Mouse (Mus musculus): ENCODE data around the gene Itprid2. TPM values are rescaled to one million over a fixed set of nuclear protein-coding genes. Genes with fewer than 3 reads are reported as not detected.
"Not testable (repeated sequence)": the region's sequence is repeated elsewhere in the genome, so short reads cannot be mapped to it uniquely, and the experiment has no call there.

Itprid2 gene
- 48.5 and 54.2 TPM in 2 replicates for total RNA-seq (2021)
- long read RNA-seq, experiment 1, full-length matches to known transcripts: 9 of 14 reads
- long read RNA-seq, experiment 1, partial matches to known transcripts: 3 of 14 reads
- long read RNA-seq, experiment 1, other reads (novel, unspliced or antisense): 2 of 14 reads
- long read RNA-seq, experiment 2, full-length matches to known transcripts: 7 of 13 reads
- long read RNA-seq, experiment 2, partial matches to known transcripts: 4 of 13 reads
- long read RNA-seq, experiment 2, other reads (novel, unspliced or antisense): 2 of 13 reads

DNA sequence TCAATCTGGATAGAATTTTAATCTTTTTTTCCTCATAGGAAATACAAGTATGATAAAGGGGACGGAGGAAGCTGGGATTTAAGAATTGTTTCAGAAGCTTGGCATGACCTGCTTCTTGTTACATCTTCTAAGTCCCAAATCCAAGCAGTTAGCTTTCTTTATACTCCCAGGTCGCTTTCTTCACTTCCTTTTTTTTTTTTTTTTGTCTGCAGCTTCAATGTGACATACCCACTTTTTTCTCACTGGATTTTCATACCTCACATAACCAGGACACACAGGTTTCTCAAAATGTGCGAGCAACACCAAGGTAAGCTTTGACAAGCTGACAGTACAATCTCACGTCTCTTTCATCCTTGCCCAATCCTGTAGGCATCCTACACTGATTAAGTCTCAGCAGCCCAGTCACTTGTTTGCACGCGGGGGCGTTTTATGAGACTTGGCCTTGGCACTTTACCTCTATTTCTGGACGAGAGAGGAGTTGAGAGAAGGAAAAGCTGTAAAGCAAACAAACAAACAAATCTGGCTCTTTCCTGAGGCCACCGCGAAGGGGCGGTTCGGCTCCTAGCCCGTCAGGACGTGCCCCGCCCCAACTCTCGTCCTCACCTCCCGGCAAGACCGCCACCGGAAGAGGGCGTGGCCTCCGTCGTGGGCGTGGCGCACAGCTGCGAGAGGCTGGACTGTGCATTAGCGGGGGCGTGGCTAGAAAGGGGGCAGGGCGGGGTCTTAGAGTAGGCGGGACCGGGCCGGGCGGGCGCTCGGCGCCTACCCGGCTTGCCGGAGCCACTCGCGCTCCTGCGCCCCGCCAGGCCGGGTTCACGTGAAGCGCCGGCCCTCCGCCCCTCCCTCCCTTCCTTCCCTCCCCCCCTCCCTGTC, at the start of gene Itprid2:
Gene Itprid2, plus strand, starts transcription at position 825 of the 873 bp plus-strand sequence.
- peak; percentile 100 for DNase-seq

DNA sequence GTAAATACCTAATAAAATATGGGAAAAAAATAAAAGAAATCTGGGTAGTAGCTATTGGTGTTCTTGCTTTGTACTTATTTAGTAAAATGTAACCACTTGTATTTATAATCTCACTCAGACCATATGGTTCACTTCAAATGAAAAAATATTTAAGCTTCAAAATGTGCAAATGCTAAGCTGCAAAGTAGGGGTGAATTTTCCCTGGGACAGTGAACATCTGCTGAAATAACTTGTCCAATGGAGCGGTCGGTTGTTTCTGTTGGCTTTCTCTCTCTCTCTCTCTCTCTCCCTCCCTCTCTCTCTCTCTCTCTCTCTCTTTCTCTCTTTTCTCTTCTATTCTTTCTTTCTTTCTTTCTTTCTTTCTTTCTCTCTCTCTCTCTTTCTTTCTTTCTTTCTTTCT, 39.0 kb upstream of the Itprid2 start:
- DNase-seq: no peak

DNA sequence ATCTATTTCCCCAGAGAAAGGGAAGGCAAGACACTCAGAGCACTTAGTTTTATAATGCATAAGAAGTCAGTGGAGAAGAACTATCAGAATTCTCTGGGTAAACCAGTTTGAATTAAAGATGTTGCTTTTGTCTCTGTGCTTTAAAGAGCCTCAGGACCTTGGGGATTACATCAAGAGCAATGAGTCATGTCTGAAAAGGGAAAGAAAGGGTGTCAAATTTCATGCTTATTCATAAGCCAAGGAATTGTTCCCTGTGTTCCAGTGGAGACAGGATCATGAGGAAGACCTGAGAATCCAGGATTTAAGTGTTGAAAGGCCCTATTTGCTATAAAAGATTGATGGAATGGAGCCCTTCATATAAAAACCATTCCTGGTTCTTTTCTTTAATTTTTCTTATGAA, 38.1 kb upstream of the Itprid2 start:
- no peak for DNase-seq

DNA sequence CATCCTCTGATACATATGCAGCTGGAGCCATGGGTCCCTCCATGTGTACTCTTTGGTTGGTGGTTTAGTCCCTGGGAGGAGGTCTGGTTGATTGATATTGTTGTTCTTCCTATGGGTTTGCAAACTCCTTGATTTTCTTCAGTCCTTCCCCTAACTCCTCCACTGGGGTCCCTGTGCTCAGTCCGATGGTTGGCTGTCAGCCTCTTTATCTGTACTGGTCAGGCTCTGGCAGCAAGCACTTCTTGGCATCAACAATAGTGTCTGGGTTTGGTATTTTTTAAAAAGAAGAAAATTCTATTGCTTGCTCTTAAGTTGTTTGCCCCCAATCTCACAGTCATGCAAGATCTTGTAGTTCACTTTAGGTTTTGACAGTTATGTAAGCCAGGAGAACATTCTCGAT, 34.0 kb upstream of the Itprid2 start:
- DNase-seq: not testable (repeated sequence)

DNA sequence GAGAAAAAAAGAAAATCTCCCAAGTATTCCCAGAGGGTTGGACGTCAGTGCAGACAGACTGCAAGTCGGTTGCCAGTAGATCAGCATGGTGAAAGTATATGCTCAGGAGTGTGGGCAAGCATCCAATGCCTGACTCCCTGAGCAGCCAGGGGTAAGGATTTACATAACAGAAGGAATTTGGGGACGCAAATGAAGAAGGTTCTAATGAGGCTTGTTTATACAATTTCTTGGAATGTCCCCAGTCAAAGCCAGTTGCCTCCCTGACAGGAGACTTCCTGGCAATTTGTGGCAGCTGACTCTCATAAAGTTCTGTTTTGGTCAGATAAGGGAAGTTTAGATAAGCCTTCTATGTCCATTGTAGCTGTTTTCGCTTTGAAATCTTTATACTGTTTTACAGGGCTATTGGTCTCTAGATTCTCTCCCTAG, 33.4 kb upstream of the Itprid2 start:
- peak; percentile 21 for DNase-seq

DNA sequence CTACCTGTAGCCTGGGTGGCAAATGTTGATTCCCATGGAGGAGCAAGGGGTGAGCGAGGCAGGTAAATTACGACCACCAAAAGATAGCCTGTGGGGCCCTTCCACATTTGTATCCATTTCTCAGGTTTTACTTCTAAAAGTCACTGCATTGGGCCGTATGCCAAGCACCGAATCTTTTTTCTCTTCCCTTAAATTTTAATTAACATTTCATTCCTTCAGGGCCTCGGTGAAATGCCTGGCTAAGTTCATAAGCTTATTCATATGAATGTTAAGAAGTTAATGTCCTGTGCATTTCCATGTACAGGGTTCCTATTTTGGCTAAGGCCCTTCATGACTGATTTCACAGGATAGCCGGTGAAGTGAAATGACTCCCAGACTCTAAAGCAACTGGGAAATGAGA, 32.8 kb upstream of the Itprid2 start:
- DNase-seq: no peak

DNA sequence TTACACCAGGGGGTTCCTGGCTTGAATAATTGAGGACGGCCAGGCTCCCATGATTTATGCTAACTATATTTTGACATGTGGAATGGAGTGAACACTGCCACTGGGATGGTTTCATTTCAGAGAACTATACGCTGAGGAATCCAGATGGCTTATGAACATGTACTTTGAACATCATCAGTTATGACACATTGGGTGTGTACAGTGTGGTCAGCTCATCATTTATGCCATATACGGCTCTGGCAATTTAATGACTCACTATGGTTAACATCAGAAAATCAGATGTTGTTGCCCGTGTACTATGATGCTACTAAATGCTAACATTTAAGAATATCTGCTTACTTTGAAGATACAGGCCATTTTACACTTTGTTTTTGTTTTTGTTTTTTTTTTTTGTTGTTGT, 31.8 kb upstream of the Itprid2 start:
- DNase-seq: no peak

DNA sequence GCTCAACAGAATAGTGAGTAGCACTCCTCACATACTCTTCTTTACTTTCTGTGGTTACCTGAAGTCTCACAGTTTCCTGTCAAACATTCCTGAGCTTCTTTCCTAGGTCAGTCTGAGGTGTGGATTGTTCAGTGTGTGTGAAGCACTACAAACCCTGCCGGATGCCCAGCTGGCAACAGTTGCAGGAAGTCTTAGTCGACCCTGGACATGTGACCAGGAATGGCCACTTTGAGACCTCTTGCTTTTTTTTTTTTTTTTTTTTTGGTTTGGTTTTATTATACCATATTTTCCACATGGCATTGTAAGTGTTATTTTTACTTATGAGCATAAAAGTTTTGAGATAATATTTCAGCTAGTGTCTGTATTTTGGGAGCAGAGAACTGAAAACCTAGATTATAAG, 29.1 kb upstream of the Itprid2 start:
- DNase-seq: no peak

DNA sequence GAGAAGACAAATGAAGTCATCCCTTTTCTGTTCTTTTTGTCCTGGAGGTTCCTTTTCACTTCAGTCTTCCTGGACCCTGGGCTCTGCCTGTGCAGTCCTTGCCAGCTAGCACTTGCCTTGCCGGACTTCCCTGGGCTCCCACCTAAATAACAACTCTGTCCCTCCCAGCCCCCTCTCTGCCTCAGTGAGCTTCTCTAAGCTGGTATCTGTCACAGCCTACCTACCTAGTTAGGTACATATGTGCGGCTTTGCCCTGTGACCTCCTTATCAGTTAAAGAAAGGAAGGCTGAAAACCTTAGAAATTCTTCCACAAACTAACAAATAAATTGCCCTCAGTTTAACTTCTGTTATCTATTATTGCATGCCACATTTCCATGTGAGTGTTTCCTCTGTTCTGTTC, 28.0 kb upstream of the Itprid2 start:
- DNase-seq: no peak

DNA sequence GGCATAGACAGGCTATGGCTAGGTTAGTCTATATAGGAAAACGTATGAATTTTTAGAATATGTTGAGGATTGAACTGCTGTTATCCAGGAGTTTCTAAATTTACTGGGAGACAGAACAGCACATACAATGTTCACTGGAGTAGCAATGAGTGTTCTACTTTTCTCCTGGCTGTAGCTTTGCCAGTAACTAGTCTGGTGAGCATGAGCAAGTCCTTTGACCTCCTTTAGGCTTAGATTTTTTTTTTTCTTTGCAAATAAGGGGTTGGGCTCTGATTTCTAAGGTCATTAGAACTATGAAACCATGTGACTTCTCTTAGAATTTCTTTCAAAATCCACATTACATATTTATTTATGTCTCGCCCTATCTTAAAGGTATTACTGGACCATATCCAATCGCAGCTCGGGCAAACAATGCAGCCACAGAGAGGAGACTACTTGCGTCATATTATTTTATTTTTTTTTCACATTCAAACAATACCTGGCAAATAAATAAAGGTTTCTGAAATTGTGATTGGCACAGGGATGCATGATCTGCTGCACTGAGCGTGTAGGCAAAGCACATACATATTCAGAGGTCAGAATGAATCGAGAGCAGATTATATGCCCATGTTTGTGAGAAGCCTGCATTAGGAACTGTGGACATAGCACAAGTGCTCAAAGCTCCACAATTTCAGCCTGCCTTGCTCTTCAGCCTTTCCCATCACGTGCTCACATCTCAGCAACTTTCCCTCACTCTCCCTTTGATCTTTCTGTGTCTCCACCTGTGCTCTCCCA, 26.7 kb upstream of the Itprid2 start:
- no peak for DNase-seq

DNA sequence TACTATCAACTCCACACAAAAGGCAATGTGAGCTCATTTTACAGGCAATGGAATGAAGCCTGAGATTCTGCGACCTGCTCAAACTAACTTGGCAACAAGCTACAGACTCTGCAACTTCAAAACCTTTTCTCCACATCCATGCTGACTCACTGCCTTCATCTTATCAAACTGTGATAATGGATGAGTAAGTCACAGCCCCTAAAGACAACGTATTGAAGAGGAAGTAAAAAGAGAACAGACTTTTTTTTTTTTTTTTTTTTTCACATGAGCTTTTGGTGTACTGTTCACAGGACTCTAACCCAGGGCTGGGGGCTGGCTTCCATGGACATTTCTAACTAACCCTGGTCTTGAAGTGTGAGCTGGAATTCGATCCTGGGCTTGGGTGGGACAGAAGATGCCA, 24.3 kb upstream of the Itprid2 start:
- DNase-seq: no peak

DNA sequence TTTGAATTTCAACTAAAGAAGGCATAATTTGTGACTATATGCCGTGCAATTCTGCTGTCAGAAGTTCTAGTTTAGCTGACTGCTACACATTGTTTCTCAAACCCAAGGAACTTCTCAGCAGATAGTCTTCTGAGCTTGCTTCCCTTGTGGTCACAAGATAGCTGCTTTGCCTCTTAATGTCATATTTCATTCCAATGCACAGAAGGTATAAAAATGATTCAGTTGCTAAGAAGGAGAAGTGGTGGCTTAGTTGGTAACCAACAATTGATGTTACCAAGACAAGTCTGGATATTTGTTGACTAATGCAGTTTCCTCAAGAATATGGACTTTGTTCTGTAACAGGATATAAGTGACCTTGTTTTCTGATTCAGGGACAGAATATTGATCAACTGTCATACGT, 17.0 kb upstream of the Itprid2 start:
- DNase-seq: no peak

DNA sequence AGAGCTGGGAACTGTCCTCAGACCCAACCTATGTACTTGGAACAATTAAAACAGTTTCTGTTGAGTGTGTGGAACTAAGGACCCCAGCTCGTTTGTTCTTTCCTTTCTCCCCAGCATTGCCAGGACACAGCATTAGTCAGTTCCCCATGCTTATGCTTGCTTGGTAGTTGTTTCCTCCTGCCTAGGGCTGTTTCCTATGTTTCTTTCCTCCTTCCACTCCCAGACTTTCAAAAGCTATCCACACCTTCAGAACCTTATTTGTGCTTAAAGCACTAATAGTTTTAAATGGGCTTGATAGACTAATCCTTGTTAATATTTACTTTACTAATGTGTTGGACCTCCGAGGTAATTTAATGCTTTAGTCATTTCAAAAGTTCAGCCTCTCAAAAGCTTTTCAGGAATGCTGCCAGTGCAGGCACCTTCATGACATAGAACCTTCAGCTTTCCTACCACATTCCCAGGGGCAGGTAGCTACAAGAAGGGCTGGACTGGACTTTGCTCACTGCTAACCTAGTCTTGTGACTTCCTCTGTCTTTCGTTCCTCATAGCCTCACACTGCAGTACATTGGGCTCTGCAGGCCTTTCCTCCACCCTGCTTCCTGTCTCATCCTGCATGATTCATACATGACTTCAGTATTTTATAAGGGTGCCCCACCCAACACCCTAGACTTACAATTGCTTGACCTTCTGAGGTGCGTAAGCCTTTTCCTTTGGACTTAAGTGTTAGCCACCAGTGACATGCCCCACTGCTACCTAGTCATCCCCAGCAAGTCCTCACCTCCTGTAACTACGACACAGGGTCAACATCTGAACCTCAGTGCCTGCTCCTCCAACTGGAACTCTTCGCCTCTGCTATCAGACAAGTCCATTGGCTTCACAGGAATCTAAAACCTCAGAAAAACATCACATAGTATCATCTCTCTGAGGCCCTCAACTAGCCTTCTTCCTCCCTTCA, 16.3 kb upstream of the Itprid2 start:
- DNase-seq: no peak

DNA sequence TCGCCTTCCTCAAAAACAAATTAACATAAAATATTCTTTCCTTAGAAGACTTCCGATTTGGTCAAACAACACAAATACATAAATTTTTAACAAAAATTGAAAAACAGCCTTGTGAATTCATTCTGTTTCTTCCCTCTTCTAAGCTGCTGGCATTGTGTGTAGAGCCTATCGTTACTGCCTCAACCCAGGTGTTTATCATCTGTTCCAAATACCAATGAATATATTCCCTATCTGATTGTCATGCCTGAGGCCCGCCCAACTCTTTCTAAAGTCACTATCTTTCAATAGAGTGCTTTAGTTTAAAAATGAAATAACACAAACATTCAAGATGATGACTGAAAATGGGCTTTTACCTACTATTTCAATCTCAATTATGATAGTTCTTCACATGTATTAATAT, 11.9 kb upstream of the Itprid2 start:
- DNase-seq: no peak

DNA sequence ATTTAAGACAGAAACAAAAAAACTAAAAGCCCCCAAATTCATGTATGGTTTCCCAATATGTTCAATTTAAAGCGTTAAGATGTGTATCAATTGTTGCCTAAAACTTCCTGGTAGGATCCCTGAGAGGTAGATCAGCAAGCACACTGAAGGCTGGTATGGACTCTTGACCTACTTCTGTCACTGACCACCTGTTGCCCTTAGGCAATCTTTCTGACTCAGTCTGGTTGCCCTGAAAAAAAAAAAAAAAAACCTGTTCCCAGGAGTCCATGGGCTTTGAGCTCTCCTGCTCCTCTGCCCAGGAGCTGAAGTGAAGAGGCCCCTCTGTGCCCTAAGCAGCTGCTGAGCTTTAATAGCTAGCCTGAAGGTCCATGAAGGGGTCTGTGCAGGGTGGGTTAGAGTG, 7.5 kb upstream of the Itprid2 start:
- no peak for DNase-seq

DNA sequence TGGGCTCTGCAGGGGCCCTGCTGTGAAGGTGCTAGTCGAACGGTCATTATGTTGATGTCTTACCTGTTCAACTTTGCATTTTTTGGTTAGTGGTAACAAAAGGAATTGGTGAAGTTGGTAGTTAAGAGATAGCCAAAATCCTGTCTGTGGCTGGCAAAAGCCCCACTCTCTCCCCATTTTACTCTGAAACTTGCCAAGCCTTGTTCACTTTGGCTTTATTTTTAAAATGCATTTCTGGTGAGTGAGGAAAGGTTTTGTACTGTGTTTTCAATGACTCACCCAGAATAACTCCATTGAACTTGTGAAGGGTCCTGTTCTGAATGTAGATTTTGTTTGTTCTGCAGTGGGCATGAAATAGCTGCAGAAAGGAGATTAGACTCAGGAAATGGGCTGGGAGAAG, 4.9 kb upstream of the Itprid2 start:
- no peak for DNase-seq

DNA sequence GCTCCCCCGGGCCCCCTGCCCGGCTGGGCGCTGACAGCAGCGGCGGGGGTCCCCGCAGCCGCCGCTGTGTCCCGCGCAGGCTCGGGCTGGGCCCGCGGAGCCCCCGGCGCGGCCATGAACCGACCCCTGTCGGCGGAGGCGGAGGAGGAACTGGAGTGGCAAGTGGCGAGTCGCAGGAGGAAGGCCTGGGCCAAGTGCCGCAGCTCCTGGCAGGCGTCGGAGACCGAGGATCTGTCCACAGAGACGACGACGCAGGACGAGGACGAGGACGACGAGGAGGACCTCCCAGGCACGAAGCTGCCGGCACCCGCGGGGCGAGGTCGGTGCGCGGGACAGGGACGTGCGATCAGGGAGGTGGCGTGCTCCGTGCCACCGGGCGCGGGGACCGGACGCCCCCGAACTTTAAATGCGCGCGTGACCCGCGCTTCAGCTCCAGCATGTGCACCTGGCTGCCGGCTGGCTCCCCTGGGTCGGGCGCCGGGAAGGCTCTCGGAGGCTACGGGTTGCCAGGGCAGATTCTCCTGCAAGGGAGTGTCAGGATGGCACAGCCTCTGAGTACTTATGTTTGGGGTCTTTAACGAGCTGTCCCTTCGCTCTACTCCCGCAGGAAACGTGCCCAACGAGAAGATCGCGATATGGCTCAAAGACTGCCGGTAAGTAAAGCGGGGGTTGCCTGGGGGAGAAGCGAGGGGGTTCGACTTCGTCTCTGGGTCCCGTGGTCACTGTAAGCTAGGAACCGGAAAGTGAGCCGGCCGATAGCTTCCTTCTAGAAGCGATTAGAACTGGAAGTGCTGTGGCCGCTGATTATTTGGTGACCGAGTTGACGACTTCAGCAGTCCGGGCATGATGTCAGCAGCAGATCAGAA, 507 bp downstream of the Itprid2 start:
- DNase-seq: peak; percentile 81

DNA sequence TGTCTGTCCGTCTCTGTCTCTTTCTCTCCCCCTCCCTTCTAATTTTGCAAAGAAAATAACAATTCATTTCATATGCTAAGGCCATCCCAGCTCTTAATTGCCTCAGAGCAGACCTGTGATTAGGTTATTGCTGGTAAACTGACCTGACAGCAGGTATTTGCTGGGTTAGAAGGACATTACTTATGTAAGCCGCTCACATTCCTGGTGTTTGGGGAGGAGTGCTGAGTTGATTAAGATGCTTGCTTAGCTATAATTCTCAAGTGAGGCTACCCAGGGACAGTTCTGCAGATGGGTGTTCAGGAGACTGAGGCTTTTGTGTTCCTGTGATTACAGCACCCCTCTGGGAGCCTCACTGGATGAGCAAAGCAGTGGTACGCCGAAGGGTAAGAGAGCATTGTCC, 3.8 kb downstream of the Itprid2 start:
- DNase-seq: no peak

DNA sequence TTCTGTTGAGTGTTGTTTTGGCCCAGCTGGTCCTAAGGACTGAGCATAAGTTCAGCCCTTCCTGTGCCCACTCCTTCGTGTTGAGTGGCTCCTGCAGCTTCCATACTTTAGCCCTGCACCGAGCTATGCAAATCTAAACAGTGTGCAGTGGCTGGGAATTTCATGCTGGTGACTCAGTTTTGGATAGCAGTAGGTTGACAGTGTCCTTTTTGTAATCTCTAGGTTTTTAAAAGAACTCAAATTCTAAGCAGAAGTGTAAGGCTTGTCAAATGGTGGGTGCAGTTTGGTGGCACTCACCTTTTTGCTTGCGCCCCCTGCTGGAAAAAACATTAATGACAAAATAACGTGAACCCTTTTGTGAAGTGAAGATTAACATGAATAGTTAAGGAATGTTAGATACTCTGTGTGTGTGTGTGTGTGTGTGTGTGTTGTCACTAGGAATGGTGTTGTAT, 11.1 kb downstream of the Itprid2 start:
- peak; percentile 77 for DNase-seq

DNA sequence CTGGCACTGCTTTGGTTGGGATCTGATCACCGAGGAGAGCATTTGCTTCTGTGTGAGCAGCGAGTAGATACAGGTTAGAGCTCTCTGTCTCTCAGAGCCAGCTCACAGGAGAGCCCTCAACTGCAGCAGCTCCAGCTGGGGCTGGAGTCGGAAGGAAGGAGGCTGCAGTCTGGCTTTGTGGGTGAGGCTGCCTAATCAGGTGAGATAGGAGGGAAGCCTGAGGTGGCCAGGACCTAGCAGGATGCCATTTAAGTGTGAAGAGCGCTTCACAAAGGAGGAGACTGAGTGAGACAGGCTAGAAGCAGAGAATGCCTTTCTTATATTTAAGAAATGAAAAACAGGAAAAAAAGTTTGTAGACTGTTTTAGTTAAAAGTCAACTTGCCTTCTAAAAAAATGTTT, 11.9 kb downstream of the Itprid2 start:
- DNase-seq: no peak

DNA sequence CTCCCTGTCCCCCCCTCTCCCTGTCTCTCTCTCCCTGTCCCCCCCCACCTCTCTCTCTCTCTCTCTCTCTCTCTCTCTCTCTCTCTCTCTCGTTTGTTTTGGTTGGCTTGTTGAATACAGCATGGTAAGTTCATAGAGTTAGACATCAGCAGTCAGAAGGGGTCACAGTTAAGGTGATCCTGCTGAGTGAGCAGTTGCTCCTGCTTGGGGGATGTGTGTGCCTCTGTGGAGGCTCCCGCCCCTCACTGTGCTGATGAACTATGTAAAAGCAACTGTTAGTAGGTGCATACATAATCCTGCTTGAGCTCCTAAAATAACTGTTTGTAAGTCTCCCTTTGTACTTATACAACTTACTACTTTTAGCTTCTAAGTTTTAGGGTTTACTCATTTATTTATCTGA, 12.6 kb downstream of the Itprid2 start:
- no peak for DNase-seq

All from adrenal gland, postnatal 14 days (tissue).